Mouse (Mus musculus) intestine, embryonic 14.5 days (tissue): ENCODE results near the gene Olfr412. TPM values are rescaled to one million over a fixed set of nuclear protein-coding genes. Genes with fewer than 3 reads are reported as not detected.
A peak's percentile ranks its signal among the peaks of the same experiment; 100 is the strongest.

Experiments
- ATAC-seq: fragments of 200-750 bp; cut with Nextera tagmentation; replicated peaks from 2 replicates; pipeline ENCODE4 v1.8.0; 2017; ENCODE audit warnings: low read depth, moderate number of reproducible peaks, moderate TSS enrichment, moderate library complexity; ENCODE audit not compliant: low FRiP score, low TSS enrichment
- DNase-seq: peaks from one replicate; pipeline ENCODE4 v3.0.0-alpha.2; 2018; ENCODE audit warnings: low spot score
- H3K27ac ChIP-seq: fragments of 300-500 bp; sonication (generic); 2 replicates; pipeline ENCODE4 v1.5.1; 2014; ENCODE audit warnings: low read depth, mild to moderate bottlenecking, control low read depth
- H3K27me3 ChIP-seq: fragments of 300-500 bp; sonication (generic); replicated peaks from 2 replicates; pipeline ENCODE4 v1.6.1; 2014; ENCODE audit warnings: low read length, control low read depth; ENCODE audit not compliant: control insufficient read depth, insufficient read depth
- H3K36me3 ChIP-seq: fragments of 300-500 bp; sonication (generic); 2 replicates; pipeline ENCODE4 v1.6.1; 2014; ENCODE audit warnings: low read length, control low read depth; ENCODE audit not compliant: control insufficient read depth, insufficient read depth
- H3K4me1 ChIP-seq: fragments of 300-500 bp; sonication (generic); replicated peaks from 2 replicates; pipeline ENCODE4 v1.6.1; 2014; ENCODE audit warnings: low read length, control low read depth, mixed read lengths; ENCODE audit not compliant: control insufficient read depth, insufficient read depth
- H3K4me2 ChIP-seq: fragments of 300-500 bp; sonication (generic); 2 replicates; pipeline ENCODE4 v1.6.1; 2014; ENCODE audit warnings: low read length
- H3K4me3 ChIP-seq: fragments of 300-500 bp; sonication (generic); 2 replicates; pipeline ENCODE4 v1.5.1; 2014; ENCODE audit warnings: low read depth, low read length, control low read depth, mixed read lengths
- H3K9ac ChIP-seq: fragments of 300-500 bp; sonication (generic); 2 replicates; pipeline ENCODE4 v1.6.1; 2014; ENCODE audit warnings: mild to moderate bottlenecking, low read length
- H3K9me3 ChIP-seq: fragments of 300-500 bp; sonication (generic); 2 replicates; pipeline ENCODE4 v1.6.1; 2016; ENCODE audit warnings: low read length, control low read depth; ENCODE audit not compliant: control insufficient read depth
- WGBS: fragments of 180-500 bp; shearing (Covaris S2); extraction: QIAGEN DNeasy Blood & Tissue Kit; methylation state at CpG from one replicate; pipeline ENCODE4 v1.1.7; 2014; 5-methylcytosine and 5-hydroxymethylcytosine counted together
- polyA plus RNA-seq: library from polyadenylated mRNA; unstranded; fragments of >200 nt; fragmentation: Nextera tagmentation; extraction: Ambion mirVana; gene quantifications from 2 replicates; pipeline ENCODE4 v1.2.1, GENCODE M21; 2014

The Olfr412 gene
- polyA plus RNA-seq, 1 experiment from 2014 or later = not detected

DNA sequence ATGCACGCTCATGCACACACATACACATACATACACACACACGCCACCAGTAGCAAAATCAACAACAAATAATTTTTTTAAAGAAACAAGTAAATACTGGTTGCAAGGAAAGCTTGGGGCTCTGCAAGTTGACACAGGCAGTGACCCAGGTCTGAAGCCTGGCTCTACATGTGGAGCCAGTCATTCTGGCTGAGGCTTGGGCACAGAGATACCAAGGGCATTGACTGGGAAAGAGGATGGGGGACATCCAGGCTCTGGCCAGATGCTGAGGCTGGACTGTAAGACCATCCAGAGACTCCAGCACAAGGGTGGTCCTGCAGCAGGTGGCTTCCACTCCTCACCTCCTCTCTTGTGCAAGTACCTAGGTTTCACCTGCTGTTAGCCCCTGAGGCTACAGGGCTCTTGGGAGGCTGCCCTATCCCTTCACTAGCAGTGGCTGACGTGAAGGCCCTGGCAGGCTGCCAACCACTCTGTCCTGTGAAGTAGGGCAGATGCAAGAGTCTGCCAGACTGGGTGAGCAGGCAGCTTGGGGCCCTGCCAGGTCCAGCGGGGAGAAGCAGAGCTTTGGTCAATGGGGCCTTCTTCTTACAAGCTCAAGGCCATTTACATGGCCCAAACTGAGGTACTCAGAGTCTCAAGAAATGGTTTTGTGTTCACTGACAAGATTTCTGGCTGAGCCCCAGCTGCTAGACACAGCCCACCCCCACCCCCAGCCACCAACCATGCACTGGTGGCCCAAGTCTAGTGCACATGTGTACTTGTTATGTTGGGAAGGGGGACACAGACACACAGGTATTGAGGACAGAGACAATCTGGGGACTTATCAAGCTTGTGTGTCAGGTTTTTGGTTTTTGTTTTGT lies 46.9 kb downstream of the Olfr412 start:
- ATAC-seq (peak; percentile 66), DNase-seq (peak; percentile 81)
- Histone ChIP-seq H3K9ac (no peak overlapping the region), H3K36me3 (no peaks in the 10 kb centered on the region), H3K27ac (peak overlapping the region; percentile 65; the same call in 1 of the 2 replicates), H3K4me3 (no peak overlapping the region), H3K9me3 (no peaks in the 10 kb centered on the region), H3K4me1 (peaks cover 22% of the 10 kb centered on the region), H3K27me3 (no peaks in the 10 kb centered on the region), H3K4me2 (no peak overlapping the region)
- WGBS = 54% methylated on average over 4 of the region's 4 CpGs

DNA sequence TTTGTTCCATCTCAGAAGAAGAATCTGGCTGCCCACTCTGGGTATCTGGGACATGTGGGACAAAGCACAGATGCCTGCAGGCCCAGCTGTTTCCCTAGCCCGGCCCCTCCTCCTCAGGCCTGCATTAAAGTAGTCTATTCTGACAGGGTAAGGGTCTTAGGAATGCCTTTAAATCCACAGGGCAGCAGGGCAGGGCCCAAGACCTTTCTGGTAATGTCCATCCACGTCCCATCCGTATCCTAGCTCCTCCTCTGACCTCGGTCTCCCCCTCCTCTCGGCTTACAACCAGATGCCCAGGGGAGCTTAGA lies 47.5 kb downstream of the Olfr412 start:
- 41% methylated on average over 5 of the region's 5 CpGs for WGBS
- H3K4me2 ChIP-seq = no peak overlapping the region
- no peaks in the 10 kb centered on the region for H3K36me3 ChIP-seq
- DNase-seq (peak; percentile 57), ATAC-seq (peak; percentile 20; the same call in 1 of the 2 replicates)
- no peak overlapping the region for H3K9ac ChIP-seq
- no peaks in the 10 kb centered on the region for H3K9me3 ChIP-seq
- H3K27ac ChIP-seq = peak overlapping the region; percentile 65
- H3K4me1 ChIP-seq = peaks cover 22% of the 10 kb centered on the region
- no peak overlapping the region for H3K4me3 ChIP-seq
- H3K27me3 ChIP-seq = no peaks in the 10 kb centered on the region

DNA sequence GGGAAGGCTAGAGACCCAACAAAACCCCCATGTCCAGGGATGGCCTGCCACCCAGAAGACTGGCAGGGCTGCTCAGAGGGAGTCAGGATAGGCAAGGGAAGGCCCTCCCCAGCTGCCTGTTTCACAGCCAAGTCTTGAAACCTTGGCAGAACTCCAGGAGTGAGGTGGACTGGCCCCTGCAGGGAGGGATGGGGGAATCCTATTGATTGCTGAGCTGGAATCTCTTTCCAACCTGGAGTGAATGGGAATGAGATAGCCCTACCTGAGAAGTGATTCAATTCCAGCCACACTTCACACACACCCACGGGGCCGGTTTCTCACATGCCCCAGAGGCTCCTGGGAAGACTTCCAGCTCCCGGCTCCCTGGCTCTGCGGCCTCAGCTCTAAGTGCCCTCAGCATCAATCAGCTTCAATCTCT lies 47.9 kb downstream of the Olfr412 start:
- WGBS = 65% methylated on average over 4 of the region's 4 CpGs
- Histone ChIP-seq H3K4me3 (no peak overlapping the region), H3K27me3 (no peaks in the 10 kb centered on the region), H3K27ac (peak overlapping the region; percentile 65), H3K4me2 (no peak overlapping the region), H3K9ac (no peak overlapping the region), H3K4me1 (peaks cover 22% of the 10 kb centered on the region), H3K9me3 (no peaks in the 10 kb centered on the region), H3K36me3 (no peaks in the 10 kb centered on the region)
- ATAC-seq (peak; percentile 45), DNase-seq (peak; percentile 64)

DNA sequence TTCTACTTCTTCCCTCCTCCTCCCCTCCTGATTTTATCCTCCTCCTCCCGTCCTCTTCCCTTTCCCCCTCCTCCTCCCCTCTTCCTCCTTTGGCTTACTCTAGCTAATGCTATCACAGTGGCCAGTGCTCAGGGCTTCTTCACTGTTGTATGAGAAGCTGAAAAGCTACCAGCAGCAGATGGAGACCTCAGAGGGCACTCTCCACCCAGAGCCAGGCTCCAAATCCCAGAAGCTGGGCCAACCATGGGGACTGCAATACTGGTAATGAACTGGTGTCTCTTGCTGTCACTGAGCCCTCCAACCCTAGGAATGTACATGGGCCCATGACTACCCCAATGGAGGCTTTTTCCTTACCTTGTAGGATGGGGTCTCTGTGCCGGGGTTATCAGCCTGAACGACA lies 50.1 kb downstream of the Olfr412 start:
- ATAC-seq = no peak
- H3K9me3 ChIP-seq = no peaks in the 10 kb centered on the region
- no peak overlapping the region for H3K4me3 ChIP-seq
- no peak overlapping the region for H3K27ac ChIP-seq
- 68% methylated on average over 3 of the region's 3 CpGs for WGBS
- peaks cover 22% of the 10 kb centered on the region for H3K4me1 ChIP-seq
- DNase-seq = no peak
- H3K27me3 ChIP-seq = no peaks in the 10 kb centered on the region
- no peaks in the 10 kb centered on the region for H3K36me3 ChIP-seq
- H3K9ac ChIP-seq = no peak overlapping the region
- H3K4me2 ChIP-seq = no peak overlapping the region

DNA sequence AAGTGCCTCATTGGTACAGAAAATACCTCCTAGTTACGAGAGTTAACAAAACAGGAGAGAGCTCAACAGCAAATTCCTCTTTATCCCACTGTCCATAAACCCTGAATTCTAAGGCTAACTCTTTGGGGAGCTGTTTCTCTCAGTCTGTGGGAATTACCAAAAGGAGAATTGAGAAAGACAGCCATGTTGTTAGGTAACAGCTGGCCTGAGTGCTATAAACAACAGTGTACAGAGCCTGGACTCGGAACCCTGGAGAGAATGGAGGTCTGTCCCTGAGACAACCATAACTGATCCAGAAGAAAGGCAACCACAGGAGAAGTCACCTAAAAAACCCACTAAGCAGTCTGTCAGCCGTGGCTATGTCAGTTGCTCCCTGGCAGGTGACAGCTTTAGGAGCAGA lies 50.6 kb downstream of the Olfr412 start:
- Histone ChIP-seq H3K4me3 (no peak overlapping the region), H3K9me3 (no peaks in the 10 kb centered on the region), H3K36me3 (no peaks in the 10 kb centered on the region), H3K4me1 (peaks cover 22% of the 10 kb centered on the region), H3K9ac (no peak overlapping the region), H3K4me2 (no peak overlapping the region), H3K27me3 (no peaks in the 10 kb centered on the region), H3K27ac (no peak overlapping the region)
- WGBS = 74% methylated on average over 3 of the region's 3 CpGs
- ATAC-seq (no peak), DNase-seq (no peak)

DNA sequence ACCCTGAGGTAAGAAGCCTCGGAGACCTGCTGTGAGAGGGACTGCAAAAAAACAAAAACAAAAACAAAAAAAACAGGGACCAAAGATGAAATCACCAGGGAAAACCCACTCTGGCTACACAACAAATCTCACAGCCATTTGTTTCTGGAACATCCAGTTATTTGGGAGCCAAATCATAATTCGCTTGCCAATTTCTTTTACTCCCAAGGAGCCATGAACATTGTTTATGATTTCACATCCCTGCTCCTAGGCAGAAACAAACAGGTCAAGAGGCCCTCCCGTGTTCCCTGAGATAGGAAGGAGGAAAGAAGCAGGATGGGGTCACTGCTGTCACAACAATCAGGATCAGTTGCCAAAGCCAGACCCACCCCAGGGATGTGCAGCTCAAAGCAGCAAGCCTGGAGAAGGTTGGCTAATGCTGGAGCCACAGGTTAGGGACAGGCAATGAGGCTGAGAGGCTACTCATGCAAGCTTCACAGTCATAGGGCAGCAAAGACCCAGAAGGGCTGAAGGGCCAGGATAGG lies 51.6 kb downstream of the Olfr412 start:
- no peak overlapping the region for H3K27ac ChIP-seq
- no peaks in the 10 kb centered on the region for H3K9me3 ChIP-seq
- H3K4me1 ChIP-seq = peaks cover 22% of the 10 kb centered on the region
- H3K4me2 ChIP-seq = no peak overlapping the region
- H3K27me3 ChIP-seq = no peaks in the 10 kb centered on the region
- ATAC-seq (no peak), DNase-seq (no peak)
- H3K9ac ChIP-seq = no peak overlapping the region
- H3K36me3 ChIP-seq = no peaks in the 10 kb centered on the region
- H3K4me3 ChIP-seq = no peak overlapping the region
- WGBS = 56% methylated on average over 3 of the region's 3 CpGs

DNA sequence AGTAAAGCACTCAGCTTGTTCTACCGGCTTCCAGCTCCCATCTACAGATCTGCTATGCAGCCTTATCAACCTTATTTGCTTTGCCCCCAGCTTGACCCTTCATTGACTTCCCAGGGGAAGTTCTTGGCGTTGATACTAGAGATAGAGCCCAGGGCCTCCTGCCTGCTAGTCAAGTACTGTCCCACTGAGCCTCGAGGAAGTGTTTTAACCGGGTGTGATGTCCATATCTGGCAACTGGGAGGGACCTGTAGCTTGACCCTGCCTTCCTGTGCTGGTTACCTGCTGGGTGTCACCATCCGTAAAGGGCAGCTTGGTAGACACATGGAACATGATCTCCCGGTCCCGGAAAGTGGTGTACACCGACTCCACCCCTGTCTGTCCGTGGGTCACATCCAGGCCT lies 52.2 kb downstream of the Olfr412 start:
- 51% methylated on average over 9 of the region's 9 CpGs for WGBS
- DNase-seq (peak; percentile 54), ATAC-seq (no peak)
- Histone ChIP-seq H3K4me2 (no peak overlapping the region), H3K27ac (no peak overlapping the region), H3K27me3 (no peaks in the 10 kb centered on the region), H3K4me3 (no peak overlapping the region), H3K9me3 (no peaks in the 10 kb centered on the region), H3K4me1 (peaks cover 17% of the 10 kb centered on the region), H3K9ac (no peak overlapping the region), H3K36me3 (no peaks in the 10 kb centered on the region)

DNA sequence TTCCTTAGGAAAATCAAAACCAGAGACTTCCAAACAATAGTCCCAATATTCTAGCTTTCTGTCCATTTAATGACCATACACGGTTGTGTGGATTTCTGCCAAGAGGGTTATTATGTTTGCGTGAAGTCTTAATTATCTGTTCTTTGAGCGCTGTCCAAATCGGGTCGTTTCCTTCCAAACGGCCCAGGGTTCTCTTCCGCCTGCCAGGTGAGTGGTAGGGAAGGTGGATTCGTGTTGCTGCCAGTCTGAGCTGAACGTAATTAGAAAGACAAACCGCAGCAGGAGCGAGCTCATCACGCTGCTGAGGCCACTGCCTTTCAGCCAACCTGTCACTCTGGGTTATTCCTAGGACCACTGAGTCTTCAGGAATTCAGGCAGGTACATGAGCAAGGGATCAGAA lies 53.9 kb downstream of the Olfr412 start:
- Histone ChIP-seq H3K27ac (no peak overlapping the region), H3K9ac (no peak overlapping the region), H3K4me2 (no peak overlapping the region), H3K4me1 (peaks cover 2% of the 10 kb centered on the region), H3K4me3 (no peak overlapping the region), H3K27me3 (no peaks in the 10 kb centered on the region), H3K36me3 (no peaks in the 10 kb centered on the region), H3K9me3 (no peaks in the 10 kb centered on the region)
- WGBS = 81% methylated on average over 12 of the region's 12 CpGs
- ATAC-seq (no peak), DNase-seq (no peak)
